Mouse (Mus musculus) erythroblast, embryonic 14.5 days (primary cell): ENCODE results near the gene Cacna2d1.

ENCODE experiments used
- GATA1 ChIP-seq: IDR thresholded peaks from 2 replicates; pipeline ENCODE4 v1.6.1; 2012; ENCODE audit warnings: low read length, inconsistent platforms, mixed read lengths
- TAL1 ChIP-seq: IDR thresholded peaks from 3 replicates; pipeline ENCODE4 v1.6.1; 2012; ENCODE audit warnings: low read length, inconsistent platforms, mixed read lengths

DNA sequence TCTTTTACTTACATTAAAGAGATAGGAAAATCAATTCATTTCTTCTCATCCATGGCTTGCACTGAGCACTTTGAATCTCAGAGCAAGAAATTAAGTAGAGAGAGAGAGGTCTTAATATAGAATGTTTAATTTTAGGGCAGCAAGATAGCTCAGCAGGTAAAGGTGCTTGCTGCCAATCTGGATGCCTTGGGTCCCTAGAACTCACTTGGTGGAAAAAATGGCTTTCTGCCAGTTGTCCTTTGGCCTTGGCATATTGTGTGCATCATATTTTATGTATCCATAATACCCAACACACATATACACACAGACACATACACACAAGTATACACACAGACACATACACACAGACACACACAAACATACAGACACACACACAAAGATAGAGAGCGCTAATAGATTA, 63.3 kb downstream of the Cacna2d1 start:
- TF ChIP-seq TAL1 = no peak
- TF ChIP-seq GATA1 = no peak
